Mouse (Mus musculus): Measurements from ENCODE around the gene Antxr2.

Antxr2 gene

GRCm38 (mm10) chr5:97835418-97835817, 195.4 kb downstream of the Antxr2 start:
- DNase-seq (ENCODE audit: low spot score), result no peak

GRCm38 (mm10) chr5:97834770-97835169, 196.1 kb downstream of the Antxr2 start:
- DNase-seq (ENCODE audit: low spot score), result no peak
